Mouse (Mus musculus) ovary, postnatal 36 days (tissue): ENCODE results near the gene Tmco4.
A peak's percentile ranks its signal among the peaks of the same experiment; 100 is the strongest.

Experiments
- DNase-seq: peaks from one replicate; pipeline ENCODE4 v3.0.0; 2022; ENCODE audit warnings: low spot score, mixed read lengths

Tmco4 gene

DNA sequence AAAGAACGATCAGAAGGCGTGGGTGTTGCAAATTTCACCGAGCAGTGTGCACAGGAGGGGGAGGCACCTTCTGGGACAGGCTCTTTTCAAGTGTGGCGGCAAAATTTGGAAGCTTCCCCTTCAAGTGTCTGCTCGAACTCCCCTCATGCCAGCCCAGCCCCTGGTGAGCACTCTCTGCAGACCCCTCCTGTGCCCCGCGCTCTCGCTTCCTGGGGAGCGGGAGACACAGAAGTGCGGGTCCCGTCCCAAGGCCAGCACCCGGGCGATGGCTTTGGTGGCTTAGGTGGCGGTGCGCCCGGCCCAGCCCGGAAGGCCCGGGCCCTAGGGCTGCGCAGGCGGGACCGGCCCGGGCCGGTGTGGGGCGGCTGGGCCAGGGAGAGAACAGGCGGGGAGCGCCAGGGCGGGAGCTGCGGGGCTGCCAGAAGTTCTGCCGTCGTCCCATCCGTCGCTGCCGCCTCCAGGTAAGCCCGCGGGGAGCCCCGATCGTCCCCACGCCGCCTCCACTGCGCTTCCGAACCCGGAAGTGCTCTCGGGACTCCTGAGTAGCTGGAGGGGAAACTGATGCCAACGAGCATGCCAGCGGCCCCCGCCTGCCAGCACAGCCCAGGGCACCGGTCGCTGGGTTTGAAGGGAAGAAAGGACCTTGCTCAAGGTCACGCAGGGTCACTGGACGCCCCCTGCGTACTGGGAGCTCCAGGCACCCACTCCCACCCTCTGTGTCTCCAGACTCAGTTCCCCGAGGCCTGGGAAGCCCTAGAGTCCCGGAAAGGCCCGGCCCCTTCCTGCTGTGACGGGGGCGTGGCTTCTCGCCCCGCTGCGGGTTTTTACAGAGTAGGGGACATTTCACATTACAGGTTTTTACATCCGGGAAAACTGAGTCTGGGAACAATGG lies at the start of gene Tmco4:
Gene Tmco4 (plus strand): TSS at position 62 of the 892 bp plus-strand sequence.
- DNase-seq: peak; percentile 78

DNA sequence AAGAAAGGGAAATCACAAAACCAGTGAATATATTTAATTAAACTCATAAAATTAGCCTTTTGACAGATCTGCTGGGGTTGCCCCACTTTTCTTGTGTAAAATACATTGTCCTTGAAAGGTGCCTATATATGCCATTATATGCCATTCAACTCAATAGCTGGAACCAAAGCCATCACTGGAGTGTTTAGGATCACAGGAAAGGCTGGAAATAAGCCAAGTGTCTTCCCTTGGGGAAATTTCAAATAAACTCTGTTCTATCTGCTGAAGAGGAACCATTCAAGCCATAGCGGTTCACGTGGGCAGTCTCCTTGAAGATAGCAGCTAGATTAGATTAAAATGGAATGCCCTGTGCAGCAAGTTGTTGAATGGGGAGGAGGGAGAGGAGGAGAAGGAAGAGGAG lies 47.1 kb upstream of the Tmco4 start:
- DNase-seq: no peak

DNA sequence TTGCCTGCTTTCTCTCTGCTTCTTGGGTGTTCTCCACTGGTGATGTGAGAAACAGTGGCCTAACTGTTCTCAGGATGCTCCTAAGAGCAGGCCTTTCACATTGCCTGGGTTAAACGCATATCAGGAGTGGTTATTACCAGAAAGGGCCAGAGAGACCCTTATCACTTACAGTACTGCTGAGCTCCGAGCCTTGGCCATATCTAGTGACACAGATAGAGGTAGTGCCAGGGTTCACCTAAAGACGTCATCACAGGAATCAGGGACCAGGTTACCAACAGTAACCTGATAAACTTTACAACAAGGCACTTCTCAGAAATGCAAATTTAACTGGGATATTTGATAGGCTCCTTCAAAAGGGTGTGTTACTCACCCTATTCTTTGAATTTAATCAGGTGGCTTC lies 38.8 kb upstream of the Tmco4 start:
- no peak for DNase-seq

DNA sequence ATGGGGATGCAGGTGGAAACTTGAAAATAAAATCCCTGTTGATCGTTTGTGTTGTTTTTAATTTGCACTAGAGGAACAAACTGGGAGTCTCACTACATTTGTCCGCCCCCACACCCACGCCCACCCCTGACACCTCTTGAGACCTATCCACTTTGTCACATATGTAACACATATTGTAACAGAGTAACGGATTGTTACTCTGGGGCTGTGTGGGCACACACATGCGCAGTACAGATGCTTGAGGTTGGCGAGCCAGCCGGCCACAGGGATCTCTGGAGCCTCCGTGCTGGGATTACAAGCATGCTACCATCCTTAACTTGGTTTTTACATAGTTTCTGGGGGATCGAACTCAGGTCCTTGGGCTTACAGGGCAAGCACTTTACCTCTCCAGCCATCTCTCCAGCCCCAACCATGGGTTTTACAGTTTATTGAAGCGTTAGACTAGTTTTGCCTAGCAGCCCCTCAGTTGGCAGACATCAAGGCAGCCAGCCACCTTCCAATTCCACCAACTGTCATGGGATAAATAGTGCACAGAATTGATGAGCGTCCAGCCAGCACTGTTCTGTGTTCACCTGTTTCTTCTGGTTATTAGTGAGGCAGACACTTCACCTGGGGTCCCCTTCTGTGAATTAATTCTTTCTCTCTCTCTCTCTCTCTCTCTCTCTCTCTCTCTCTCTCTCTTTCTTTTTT lies 38.1 kb upstream of the Tmco4 start:
- no peak for DNase-seq

DNA sequence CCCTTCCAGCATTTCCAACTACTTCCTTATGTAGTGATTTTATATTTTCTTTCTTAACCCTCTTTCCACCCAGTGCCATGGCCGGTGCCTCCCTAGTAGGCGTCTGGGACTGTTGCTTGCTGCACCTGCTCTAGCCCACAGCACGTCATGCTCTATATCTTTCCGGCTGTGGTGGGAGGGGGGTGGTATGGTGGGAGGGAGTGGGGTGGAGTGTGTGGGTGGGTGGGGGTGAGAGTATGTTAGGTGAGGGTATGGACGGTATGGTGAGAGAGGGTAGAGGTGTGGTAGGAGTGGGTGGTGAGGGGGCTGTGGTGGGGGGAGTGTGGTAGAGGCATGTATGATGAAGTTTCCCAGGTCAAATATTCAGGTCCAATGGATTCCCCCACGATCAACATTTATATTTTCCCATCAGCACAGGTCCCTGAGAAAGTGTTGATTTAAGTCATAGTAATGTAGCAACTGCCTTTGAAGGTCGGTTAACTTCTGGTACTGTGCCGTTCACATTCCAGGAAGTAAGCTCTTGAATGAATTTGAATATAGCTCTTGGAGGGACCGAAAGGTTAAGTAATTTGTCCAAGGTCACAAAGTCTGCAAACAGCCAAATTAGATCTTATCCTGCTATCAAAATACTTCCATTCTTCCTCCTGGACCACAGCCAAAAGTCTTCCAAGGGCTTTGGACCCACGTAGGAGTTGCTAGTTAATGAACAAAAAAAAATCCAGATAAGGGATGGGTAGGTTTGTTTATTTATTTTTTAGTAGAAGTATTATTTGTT lies 34.0 kb upstream of the Tmco4 start:
- no peak for DNase-seq

DNA sequence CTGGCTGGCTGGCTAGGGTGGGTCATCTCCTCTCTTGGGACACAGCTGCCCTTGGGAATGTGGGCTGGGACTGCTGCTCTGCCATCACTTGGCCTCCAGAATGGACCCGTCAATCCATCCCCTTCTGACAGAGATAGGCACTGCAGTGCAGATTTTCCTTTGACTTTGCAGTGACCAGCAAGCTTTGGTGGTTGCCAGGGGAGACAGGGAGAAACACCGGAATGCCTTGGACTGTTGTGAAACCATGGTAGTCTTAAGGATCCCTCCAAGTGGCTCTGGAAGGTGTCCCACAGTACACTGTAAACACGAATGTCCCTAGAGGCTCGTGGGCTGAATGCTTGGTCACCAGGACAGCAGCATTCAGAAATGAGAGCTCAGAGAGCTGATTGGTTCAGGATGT lies 33.2 kb upstream of the Tmco4 start:
- no peak for DNase-seq

DNA sequence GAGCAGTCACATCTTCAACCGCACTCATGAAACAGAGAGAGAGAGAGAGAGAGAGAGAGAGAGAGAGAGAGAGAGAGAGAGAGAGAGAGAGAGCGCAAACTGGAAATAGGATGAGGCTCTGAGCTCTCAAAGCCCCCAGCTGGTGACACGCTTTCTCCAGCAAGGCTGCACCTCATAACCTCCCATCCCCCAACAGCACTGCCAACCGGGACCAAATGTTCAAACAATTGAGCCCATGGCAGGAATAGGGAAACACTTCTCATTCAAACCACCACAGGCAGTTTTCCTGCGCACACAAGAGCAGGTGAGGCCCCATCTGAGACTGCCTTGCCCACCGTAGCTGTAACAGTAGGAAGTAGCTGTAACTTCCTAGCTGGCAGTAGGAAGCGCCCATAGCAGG lies 31.3 kb upstream of the Tmco4 start:
- no peak for DNase-seq

DNA sequence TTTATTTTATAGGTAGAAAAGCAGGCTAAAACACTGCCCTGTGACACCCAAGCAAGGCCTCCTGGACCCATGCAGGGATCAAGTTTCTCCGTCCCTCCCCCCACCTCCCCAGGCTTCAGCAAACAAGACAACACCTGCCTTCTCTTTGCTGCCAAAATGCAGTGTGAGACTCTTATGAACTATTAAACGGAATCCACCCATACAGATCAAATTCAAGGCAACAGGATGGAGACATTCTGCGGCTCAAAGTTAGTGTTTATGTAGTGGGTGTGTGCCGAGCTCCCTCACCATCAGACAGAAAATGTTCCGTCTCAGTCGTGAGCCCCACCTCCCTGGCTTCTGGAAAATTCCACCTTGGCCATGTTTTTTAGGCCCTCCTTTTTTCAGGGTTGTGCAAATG lies 30.7 kb upstream of the Tmco4 start:
- DNase-seq: no peak

DNA sequence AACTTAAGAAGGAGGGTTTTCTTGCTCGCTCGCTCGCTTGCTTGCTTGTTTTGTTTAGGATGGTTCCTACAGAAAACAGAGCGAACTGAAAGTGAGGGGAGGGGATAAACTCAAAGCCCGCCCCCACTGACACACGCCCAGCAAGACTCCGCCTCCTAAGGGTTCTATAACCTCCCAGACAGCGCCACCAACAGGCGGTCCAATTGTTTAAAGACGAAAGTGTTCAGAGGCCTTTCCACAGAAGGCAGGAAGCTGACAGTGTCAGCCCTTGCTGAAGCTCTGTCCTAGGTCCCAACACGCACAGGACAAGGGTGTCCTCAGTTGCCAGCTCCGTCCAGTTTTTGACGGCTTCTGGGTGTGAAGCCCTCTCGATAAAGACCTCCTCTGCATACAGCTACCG lies 29.0 kb upstream of the Tmco4 start:
- peak; percentile 73 for DNase-seq

DNA sequence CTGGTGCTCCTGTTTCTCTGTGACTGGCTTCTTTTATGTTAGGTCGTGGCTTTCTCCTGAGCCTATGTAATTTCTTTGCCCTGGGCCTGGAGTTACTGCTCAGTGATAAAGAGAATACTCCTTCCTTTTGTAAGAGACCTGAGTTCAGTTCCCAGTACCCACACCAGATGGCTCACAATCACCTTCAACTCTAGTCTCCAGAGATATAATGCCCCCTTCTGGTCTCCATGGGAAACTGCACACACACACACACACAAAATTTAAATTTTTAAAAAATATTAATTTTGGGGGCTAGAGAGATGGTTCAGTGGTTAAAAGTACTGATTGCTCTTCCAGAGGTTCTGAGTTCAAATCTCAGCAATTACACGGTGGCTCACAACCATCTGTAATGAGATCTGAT lies 24.4 kb upstream of the Tmco4 start:
- DNase-seq: no peak

DNA sequence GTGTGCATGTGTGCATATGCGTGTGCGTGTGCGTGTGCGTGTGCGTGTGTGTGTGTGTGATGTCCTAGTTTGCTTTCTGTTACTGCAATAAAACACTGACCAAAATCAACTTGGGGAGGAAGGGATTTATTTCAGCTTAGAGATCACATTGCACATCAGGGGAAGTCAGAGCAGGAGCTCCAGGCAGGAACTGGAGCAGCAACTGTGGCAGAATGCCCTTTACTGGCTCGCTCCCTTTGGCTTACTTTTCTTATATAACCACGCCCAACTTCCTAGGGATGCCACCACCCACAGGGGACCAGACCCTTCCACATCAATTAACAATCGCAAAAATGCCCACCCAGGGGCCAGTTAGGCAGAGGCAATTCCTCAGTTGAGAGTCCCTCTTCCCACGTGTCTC lies 14.1 kb upstream of the Tmco4 start:
- no peak for DNase-seq

DNA sequence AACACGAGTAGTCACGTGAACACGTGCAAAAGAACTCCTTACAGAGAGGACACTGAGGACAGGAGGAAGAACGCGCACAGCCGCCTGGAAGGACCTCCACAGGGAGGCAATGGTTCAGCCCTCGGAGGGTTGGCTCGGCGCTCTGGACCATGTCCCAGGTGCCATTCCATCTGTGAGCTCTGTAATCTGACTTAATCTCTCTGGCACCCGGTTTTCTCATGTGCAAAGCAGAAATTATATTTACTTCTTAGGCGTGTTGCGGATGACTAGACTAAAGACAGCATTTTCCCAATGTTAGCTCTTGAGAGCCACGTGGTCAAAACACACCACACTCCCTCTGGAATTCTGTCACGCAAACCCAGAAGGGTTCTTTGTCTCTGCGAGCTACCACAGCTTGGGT lies 13.6 kb upstream of the Tmco4 start:
- no peak for DNase-seq

DNA sequence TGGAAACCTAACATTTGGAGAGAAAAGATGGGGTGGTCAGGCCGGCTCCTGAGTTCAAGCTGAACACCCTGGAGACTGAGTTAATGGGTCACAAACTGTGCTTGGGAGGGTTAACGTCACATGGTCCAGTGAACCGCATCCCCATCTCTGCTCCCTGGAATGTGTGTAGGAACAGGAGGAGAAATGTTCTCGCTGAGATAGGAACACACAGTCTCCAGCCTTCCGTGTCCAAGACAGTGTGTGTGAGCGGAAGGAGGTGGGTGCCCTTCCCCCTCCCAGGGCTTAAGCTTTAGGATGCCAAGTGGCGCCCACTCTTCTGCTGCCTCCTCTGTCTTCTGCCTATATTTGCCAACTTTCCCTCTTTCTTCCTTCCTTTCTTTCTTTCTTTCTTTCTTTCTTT lies 12.8 kb upstream of the Tmco4 start:
- no peak for DNase-seq

DNA sequence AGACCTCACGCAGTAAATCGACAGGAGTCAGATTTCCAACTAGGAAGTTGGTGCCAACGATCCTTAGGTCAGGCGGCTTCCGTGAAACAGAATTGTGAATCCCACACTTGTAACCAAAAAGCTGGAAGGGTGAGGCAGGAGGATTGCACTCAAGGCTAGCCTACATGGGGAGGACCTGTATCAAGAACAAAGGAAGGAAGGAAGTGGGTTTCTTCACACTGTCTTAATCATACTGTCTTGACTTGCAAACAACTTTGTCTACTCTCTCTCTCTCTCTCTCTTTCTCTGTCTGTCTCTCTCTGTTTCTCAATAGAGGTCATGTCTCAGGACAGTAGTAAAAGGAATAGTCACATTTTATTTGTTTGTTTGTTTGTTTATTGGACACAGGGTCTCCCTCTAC lies 10.0 kb upstream of the Tmco4 start:
- DNase-seq: no peak

DNA sequence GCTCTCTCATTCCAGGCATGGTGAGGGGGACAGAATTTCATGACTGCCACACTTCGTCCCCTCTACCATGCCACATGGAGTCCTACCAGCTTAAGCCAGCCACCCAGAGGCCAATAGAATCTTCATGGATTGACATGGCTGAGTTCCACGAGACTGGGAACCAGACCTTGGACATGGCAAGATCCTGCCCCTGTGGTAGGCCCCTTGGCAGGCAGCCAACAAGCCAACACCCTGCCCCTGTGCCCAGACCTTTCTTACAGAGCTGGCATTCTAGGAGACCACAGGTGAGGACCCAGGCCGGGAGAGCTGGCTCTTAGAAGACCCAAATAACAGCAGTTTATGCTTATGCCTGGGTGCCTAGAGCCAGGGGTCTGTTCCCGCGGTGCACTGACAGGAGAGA lies 6.8 kb upstream of the Tmco4 start:
- DNase-seq: no peak

DNA sequence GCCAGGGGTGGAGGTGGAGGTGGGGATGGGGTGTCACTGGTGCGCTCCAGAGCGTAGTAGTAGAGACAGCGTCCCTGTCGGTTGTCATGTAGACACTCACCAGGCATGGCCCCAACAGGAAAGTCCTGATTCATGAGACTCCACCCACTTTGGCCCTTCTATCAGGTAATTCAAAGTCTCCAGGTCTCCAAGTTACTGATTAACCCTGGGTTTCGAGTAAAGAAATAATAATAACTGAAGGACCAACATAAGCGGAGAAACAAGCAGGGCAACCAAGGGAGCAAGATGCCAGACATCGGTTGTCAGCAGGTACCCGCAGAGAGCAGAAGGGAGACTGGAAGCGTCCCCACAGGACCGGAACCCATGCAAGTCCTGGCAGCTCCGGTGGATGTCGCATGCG lies 5.8 kb upstream of the Tmco4 start, which contains the start of gene Rnf186:
Gene Rnf186 (plus strand): TSS at position 247 of the 400 bp plus-strand sequence.
- DNase-seq: no peak

DNA sequence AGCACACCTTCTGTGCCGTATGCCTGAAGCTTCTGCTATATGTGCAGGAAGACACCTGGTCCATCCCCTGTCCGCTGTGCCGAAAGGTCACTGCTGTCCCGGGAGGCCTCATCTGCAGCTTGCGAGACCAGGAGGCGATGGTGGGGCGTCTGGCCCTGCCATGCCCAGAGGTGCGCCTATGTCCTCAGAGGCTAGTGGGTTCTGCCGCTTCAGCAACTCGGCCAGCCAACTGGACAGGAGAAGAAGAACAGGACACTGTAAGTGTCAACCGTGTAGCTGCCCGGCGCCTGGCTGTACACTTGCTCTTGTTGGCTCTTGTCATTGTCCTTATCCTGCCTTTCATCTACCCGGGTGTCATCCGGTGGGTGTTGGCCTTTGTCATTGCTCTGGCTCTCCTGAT lies 5.2 kb upstream of the Tmco4 start:
- no peak for DNase-seq

DNA sequence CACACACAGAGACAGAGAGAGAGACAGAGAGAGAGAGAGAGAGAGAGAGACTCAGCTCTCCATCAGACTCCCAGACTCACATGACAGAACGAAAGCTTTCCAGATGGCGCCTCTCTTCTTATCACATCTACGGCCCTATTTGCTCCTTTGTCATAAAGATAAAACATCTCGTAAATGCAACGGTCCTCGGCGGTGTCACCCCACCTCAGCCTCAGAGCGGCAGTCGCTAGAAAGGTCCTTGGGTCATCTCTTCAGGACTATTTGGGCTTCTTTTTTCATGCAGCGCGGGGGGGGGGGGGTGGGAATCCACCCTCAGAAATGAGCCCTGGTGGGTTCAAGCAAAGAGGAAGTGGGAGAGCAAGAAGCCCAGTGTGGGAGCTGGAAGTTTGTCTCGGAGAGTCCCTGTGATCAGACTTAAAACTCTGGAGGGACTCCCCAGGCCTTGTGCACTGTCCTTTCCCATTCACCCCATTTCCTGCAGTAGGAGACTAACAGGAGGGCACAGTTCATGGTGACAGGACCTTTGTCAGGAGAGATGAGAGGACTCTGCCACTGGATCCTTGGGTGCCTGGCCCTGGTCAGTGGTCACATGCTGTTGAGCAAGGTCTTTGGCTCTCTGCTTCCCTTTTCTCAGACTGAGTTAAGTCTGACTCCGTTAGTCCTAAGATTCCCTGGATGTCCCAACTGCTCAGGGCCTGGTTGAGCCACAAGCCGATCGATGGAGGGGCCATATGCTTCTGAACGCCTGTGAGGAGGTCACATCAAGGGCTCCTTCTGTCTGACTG lies 3.7 kb upstream of the Tmco4 start:
- no peak for DNase-seq

DNA sequence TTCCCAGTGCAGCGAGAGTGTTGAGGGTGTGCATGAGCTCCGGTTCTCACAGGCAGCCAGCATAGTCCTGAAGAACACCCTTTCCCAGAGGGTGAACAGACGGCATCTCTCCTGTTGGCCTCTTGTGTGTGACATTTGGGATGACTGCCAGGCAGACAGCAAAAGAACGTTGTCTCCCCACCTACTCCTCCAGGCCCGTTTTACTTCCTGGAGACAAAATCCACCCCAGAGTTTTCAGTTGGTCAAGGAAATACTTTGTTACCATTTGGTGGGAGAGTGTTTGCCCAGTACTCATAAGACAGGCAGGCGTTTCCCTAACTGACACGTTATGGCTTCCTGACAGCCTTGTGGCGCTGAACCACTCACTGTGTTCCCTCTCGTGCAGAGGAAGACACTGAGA lies 3.0 kb upstream of the Tmco4 start:
- no peak for DNase-seq

DNA sequence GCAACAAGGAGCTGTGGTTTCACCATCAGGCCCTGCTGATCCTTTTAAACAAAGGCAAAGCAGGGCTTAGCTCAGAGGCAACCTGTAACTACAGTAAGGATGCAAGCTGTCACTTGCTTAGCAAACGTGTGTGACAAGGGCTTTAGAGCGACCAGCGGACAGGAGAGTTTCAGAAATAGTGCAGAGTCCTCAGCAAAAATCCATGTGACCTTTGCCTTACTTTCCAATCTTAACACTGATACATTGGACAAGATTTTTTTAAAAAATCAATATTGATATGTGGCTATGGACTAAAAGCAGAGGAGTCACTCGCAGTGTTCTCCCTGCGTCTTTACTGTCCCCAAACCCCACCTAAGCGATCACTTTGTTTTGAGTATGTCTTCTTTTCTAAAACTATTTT lies 1.3 kb upstream of the Tmco4 start:
- no peak for DNase-seq

DNA sequence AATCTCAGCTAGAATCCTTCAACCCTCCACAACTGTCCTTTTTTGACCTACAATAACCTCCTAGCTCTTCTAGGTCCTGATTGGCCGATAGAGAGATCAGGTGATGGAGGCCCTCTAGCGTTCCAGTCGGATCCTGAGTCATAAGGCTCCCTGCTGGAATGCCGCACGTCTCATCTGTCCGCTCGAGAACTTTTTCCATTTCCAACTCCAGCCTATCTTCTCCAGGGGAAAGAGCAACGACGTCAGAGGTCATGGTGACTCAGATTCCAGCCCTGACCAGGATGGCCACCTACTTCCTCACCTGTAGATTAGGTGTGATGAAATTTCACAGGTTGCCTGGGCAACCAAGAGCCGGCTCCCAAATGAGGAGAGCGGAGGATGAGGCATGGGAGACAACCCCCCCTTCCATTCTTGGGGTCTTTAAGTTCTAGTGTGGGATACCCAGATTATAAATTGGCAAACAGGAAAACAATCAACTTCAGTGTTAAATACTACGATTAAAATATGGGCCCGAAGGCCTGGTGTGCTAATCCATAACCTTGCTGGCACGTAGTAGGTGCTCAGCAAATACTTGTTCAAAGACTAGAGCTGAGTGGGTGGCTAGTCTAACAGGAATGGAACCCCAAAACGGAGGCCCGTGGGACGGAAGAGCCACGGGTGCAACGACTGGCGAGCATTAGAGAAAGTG lies 405 bp upstream of the Tmco4 start:
- peak; percentile 54 for DNase-seq
